Mouse (Mus musculus) gastrocnemius, postnatal 4 days (tissue): ENCODE data around the gene Pim2. TPM values are rescaled to one million over a fixed set of nuclear protein-coding genes. Genes with fewer than 3 reads are reported as not detected.
"Not testable (repeated sequence)": the region's sequence is repeated elsewhere in the genome, so short reads cannot be mapped to it uniquely, and the experiment has no call there.

ENCODE experiments used
- DNase-seq, 2 experiments: peaks; one replicate each; pipeline ENCODE4 v3.0.0; 2021 to 2022; ENCODE audit warnings: low spot score in 2 of 2, mixed read lengths in 2 of 2
- total RNA-seq, 2 experiments: library from RNA; stranded (reverse); gene quantifications; 2 replicates each; pipeline ENCODE4 v1.2.3; 2021

The Pim2 gene
- total RNA-seq, 2 experiments from 2014 or later: 1.8 TPM

GRCm38 (mm10) chrX:7904441-7904840 lies 26.4 kb downstream of the Pim2 start:
- no peak for DNase-seq

GRCm38 (mm10) chrX:7907735-7908134 lies 29.7 kb downstream of the Pim2 start, which contains the start of gene Gm10491:
Gm10491 (minus strand) TSS chrX:7907835.
- no peak for DNase-seq

- not testable (repeated sequence) for DNase-seq
Measured at GRCm38 (mm10) chrX:7909242-7909641, 31.2 kb downstream of the Pim2 start, which contains the start of gene Gm10490. Gm10490 (plus strand) TSS chrX:7909542.

- no peak for DNase-seq
Measured at GRCm38 (mm10) chrX:7910473-7910872, 32.4 kb downstream of the Pim2 start.

GRCm38 (mm10) chrX:7915669-7916068 lies 37.6 kb downstream of the Pim2 start:
- DNase-seq: not testable (repeated sequence)

- not testable (repeated sequence) for DNase-seq
Measured at GRCm38 (mm10) chrX:7917960-7918359, 39.9 kb downstream of the Pim2 start.

GRCm38 (mm10) chrX:7919601-7920383 lies 41.7 kb downstream of the Pim2 start, which contains the start of gene Pcsk1n:
Pcsk1n (plus strand) TSS chrX:7919822.
- DNase-seq: no peak

- no peak for DNase-seq
Measured at GRCm38 (mm10) chrX:7922032-7922431, 44.0 kb downstream of the Pim2 start.

GRCm38 (mm10) chrX:7926266-7926665 lies 48.2 kb downstream of the Pim2 start:
- DNase-seq: no peak

- DNase-seq: no peak
Measured at GRCm38 (mm10) chrX:7927116-7927515, 49.1 kb downstream of the Pim2 start.

GRCm38 (mm10) chrX:7928270-7928790 lies 50.3 kb downstream of the Pim2 start, which contains the start of gene Eras:
Eras (minus strand) TSS chrX:7928607.
- no peak for DNase-seq

Other genes with a start within 250 kb of the Pim2 start
- gene Syp, start 239.8 kb upstream of the Pim2 start, total RNA-seq: under 1 TPM; 0.83 to 0.98 TPM
- gene Prickle3, start 221.0 kb upstream of the Pim2 start, total RNA-seq: 1 to 10 TPM; 8.9 to 9.5 TPM
- gene Plp2, start 206.9 kb upstream of the Pim2 start, total RNA-seq: 100 to 1,000 TPM in 1 of 2 experiments, 10 to 100 TPM in 1; 82.9 to 104 TPM
- gene Magix, start 197.0 kb upstream of the Pim2 start, total RNA-seq: 1 to 10 TPM; 1.3 to 1.8 TPM
- gene Gpkow, start 181.1 kb upstream of the Pim2 start, total RNA-seq: 10 to 100 TPM; 22.6 to 26.6 TPM
- gene Wdr45, start 163.9 kb upstream of the Pim2 start, total RNA-seq: 10 to 100 TPM; 25.6 to 30.7 TPM
- gene Gm45208, start 156.0 kb upstream of the Pim2 start, total RNA-seq: not detected
- gene Praf2, start 149.8 kb upstream of the Pim2 start, total RNA-seq: 10 to 100 TPM; 18.5 to 18.7 TPM
- gene Ccdc120, start 127.4 kb upstream of the Pim2 start, total RNA-seq: 1 to 10 TPM; 2.7 to 4.0 TPM
- gene Tfe3, start 115.7 kb upstream of the Pim2 start, total RNA-seq: 10 to 100 TPM; 16.9 to 19.4 TPM
- gene Gripap1, start 88.5 kb upstream of the Pim2 start, total RNA-seq: 10 to 100 TPM; 24.7 to 34.9 TPM
- 1 to 10 TPM; 1.3 to 1.5 TPM for gene Kcnd1, start 56.0 kb upstream of the Pim2 start, total RNA-seq
- gene Otud5, start 36.9 kb upstream of the Pim2 start, total RNA-seq: 10 to 100 TPM; 36.5 to 37.6 TPM
- 10 to 100 TPM; 17.0 to 21.2 TPM for gene Slc35a2, start 5.8 kb downstream of the Pim2 start, total RNA-seq
- gene Pqbp1, start 21.0 kb downstream of the Pim2 start, total RNA-seq: 10 to 100 TPM; 39.3 to 51.3 TPM
- 10 to 100 TPM; 61.6 to 63.1 TPM for gene Timm17b, start 21.1 kb downstream of the Pim2 start, total RNA-seq
- gene Gm10491, start 29.6 kb downstream of the Pim2 start, total RNA-seq: not detected
- not detected for gene Gm10490, start 31.3 kb downstream of the Pim2 start, total RNA-seq
- under 1 TPM; 0.12 to 0.13 TPM for gene Pcsk1n, start 41.6 kb downstream of the Pim2 start, total RNA-seq
- gene Eras, start 50.3 kb downstream of the Pim2 start, total RNA-seq: not detected
- 10 to 100 TPM; 11.0 to 13.1 TPM for gene Hdac6, start 69.6 kb downstream of the Pim2 start, total RNA-seq
- under 1 TPM; 0.27 to 0.54 TPM for gene Gata1, start 99.8 kb downstream of the Pim2 start, total RNA-seq
- gene Glod5, start 140.2 kb downstream of the Pim2 start, total RNA-seq: not detected
- gene Suv39h1, start 196.5 kb downstream of the Pim2 start, total RNA-seq: 10 to 100 TPM; 14.7 to 14.9 TPM
- 1 to 10 TPM; 2.8 TPM for gene Was, start 212.2 kb downstream of the Pim2 start, total RNA-seq